Mouse (Mus musculus) heart, postnatal 0 days (tissue): ENCODE results near the gene Sem1. TPM values are rescaled to one million over a fixed set of nuclear protein-coding genes. Genes with fewer than 3 reads are reported as not detected.
"Not testable (repeated sequence)": the region's sequence is repeated elsewhere in the genome, so short reads cannot be mapped to it uniquely, and the experiment has no call there.

Source experiments
- ATAC-seq: fragments of 200-750 bp; cut with Nextera tagmentation; 2 replicates; pipeline ENCODE4 v1.8.0; 2017; ENCODE audit warnings: low read depth, moderate number of reproducible peaks, moderate library complexity; ENCODE audit not compliant: insufficient read depth
- DNase-seq: peaks from one replicate; pipeline ENCODE4 v3.0.0-alpha.2; 2016; ENCODE audit warnings: low spot score
- H3K27ac ChIP-seq: fragments of 300-500 bp; sonication (generic); 2 replicates; pipeline ENCODE4 v1.5.1; 2014; ENCODE audit warnings: low read depth, mild to moderate bottlenecking
- H3K27me3 ChIP-seq: fragments of 300-500 bp; sonication (generic); 2 replicates; pipeline ENCODE4 v1.6.1; 2014; ENCODE audit warnings: low read length, mixed read lengths; ENCODE audit not compliant: control insufficient read depth, insufficient read depth
- H3K36me3 ChIP-seq: fragments of 300-500 bp; sonication (generic); replicated peaks from 2 replicates; pipeline ENCODE4 v1.6.1; 2014; ENCODE audit warnings: low read length, mixed read lengths; ENCODE audit not compliant: control insufficient read depth, insufficient read depth
- H3K4me1 ChIP-seq: fragments of 300-500 bp; sonication (generic); 2 replicates; pipeline ENCODE4 v1.6.1; 2014; ENCODE audit warnings: antibody characterized with exemption; ENCODE audit not compliant: control insufficient read depth, insufficient read depth
- H3K4me2 ChIP-seq: fragments of 300-500 bp; sonication (generic); 2 replicates; pipeline ENCODE4 v1.6.1; 2014; ENCODE audit warnings: low read depth, mild to moderate bottlenecking, low read length, moderate library complexity
- H3K4me3 ChIP-seq: fragments of 300-500 bp; sonication (generic); 2 replicates; pipeline ENCODE4 v1.5.1; 2014; ENCODE audit warnings: low read depth, low read length
- H3K9ac ChIP-seq: fragments of 300-500 bp; sonication (generic); replicated peaks from 2 replicates; pipeline ENCODE4 v1.6.1; 2014; ENCODE audit warnings: low read depth, low read length, mixed read lengths
- H3K9me3 ChIP-seq: fragments of 300-500 bp; sonication (generic); replicated peaks from 2 replicates; pipeline ENCODE4 v1.6.1; 2016; ENCODE audit warnings: low read length; ENCODE audit not compliant: control insufficient read depth
- CTCF ChIP-seq: IDR thresholded peaks from 2 replicates; pipeline ENCODE4 v1.5.1; 2016; ENCODE audit warnings: antibody characterized with exemption, control low read depth, low read depth
- EP300 ChIP-seq: IDR thresholded peaks from 2 replicates; pipeline ENCODE4 v1.6.1; 2016; ENCODE audit warnings: antibody characterized with exemption, low read depth
- WGBS: fragments of 180-500 bp; shearing (Covaris S2); extraction: QIAGEN DNeasy Blood & Tissue Kit; methylation state at CpG from one replicate; pipeline ENCODE4 v1.1.7; 2014; 5-methylcytosine and 5-hydroxymethylcytosine counted together
- polyA plus RNA-seq: library from polyadenylated mRNA; unstranded; fragments of >200 nt; fragmentation: Nextera tagmentation; extraction: Ambion mirVana; gene quantifications from 2 replicates; pipeline ENCODE4 v1.2.1, GENCODE M21; 2015
- total RNA-seq: library from RNA; depleted of rRNA; stranded (reverse); fragments of >200 nt; gene quantifications from 2 replicates; pipeline ENCODE4 v1.2.3, GENCODE M21; 2014; ENCODE audit warnings: low replicate concordance

Gene Sem1
- total and polyA plus RNA-seq, 2 experiments from 2014 or later: 84.3 to 272 TPM

GRCm38 (mm10) chr6:6542133-6542532 lies 36.3 kb downstream of the Sem1 start:
- no peak for ATAC-seq
- no peak for DNase-seq
- TF ChIP-seq CTCF: no peak
- TF ChIP-seq EP300: no peak
- Histone ChIP-seq H3K27me3 (no peaks in the 10 kb centered on the region), H3K4me1 (no peaks in the 10 kb centered on the region), H3K9me3 (no peaks in the 10 kb centered on the region), H3K9ac (no peak overlapping the region), H3K4me2 (no peak overlapping the region), H3K27ac (no peak overlapping the region), H3K36me3 (no peaks in the 10 kb centered on the region), H3K4me3 (no peak overlapping the region)

DNA sequence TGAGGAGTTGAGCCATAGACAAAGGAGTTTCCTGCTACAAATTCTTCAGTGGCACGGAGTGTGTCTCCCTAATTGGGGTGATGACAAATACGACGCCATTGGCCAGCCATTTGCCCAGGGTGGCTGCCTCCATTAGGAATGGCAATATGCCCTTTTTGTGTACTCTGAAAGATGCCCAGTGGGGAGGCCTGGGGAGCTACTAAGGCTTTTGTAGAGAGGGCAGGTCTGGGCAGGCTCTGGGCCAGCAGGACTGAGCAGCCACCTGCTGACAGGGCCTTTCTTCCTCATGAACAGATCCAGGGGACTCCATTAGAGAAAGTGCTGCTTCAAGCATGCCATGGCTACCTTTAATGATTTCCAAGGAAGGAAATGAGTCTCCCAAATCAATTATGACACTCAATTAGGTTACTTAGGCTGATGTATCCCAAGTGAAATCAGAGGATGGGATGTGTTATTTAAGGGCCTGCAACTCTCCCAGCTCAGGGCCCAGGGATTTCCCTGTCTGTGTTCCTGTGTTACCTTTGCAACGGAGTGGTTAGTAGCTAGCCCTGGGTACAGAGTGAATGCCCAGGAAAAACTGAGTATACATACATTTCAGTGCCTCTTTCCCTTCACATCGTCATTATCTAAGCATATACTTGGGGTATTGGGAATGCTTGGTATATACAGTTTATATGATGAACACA lies 41.5 kb downstream of the Sem1 start:
- no peak for TF ChIP-seq EP300
- TF ChIP-seq CTCF: no peak
- no peak for ATAC-seq
- no peak overlapping the region for H3K27ac ChIP-seq
- H3K36me3 ChIP-seq: no peaks in the 10 kb centered on the region
- no peak overlapping the region for H3K4me3 ChIP-seq
- H3K4me1 ChIP-seq: no peaks in the 10 kb centered on the region
- H3K9ac ChIP-seq: no peak overlapping the region
- 78% methylated on average over 5 of the region's 5 CpGs for WGBS
- H3K27me3 ChIP-seq: no peaks in the 10 kb centered on the region
- no peak for DNase-seq
- H3K4me2 ChIP-seq: no peak overlapping the region
- H3K9me3 ChIP-seq: no peaks in the 10 kb centered on the region

DNA sequence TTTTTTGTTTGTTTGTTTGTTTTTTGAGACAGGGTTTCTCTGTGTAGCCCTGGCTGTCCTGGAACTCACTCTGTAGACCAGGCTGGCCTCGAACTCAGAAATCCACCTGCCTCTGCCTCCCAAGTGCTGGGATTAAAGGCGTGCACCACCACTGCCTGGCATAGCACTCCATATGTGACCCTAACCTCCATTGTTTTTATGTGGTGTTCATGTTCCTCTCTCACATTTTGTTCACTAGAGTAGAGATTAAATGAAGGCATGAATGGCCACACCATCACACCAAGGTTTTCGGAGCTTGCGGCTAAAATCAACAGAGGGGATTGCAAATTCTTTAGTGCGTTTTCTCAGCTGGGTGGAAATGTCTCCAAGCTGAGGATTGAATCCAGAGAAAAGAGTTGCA lies 42.1 kb downstream of the Sem1 start:
- not testable (repeated sequence) for ATAC-seq, H3K4me3 ChIP-seq, H3K4me1 ChIP-seq, H3K9me3 ChIP-seq, H3K9ac ChIP-seq, H3K27me3 ChIP-seq, H3K36me3 ChIP-seq, H3K4me2 ChIP-seq, DNase-seq, H3K27ac ChIP-seq
- 87% methylated on average over 4 of the region's 5 CpGs for WGBS
